Mouse (Mus musculus) retina, adult 2 months (tissue): ENCODE results near the gene Kcnj10.
A peak's percentile ranks its signal among the peaks of the same experiment; 100 is the strongest.

Source experiments
- DNase-seq: peaks from one replicate; pipeline ENCODE4 v3.0.0-alpha.2; 2012; ENCODE audit warnings: low read depth, low spot score

Gene Kcnj10

GRCm38 (mm10) chr1:172311921-172312767 is 28.9 kb upstream of the Kcnj10 start:
- peak; percentile 65 for DNase-seq

GRCm38 (mm10) chr1:172312768-172313561 is 28.0 kb upstream of the Kcnj10 start:
- DNase-seq, result no peak

- DNase-seq, result no peak
These were observed 27.2 kb upstream of the Kcnj10 start for GRCm38 (mm10) chr1:172313613-172314411.

- no peak for DNase-seq
These were observed 26.1 kb upstream of the Kcnj10 start for GRCm38 (mm10) chr1:172314911-172315310.

- DNase-seq, result no peak
These were observed 23.6 kb upstream of the Kcnj10 start for GRCm38 (mm10) chr1:172317431-172317830.

GRCm38 (mm10) chr1:172317946-172318345 is 23.1 kb upstream of the Kcnj10 start:
- DNase-seq, result no peak

GRCm38 (mm10) chr1:172318424-172319035 is 22.5 kb upstream of the Kcnj10 start:
- DNase-seq, result no peak

GRCm38 (mm10) chr1:172319346-172319745 is 21.7 kb upstream of the Kcnj10 start:
- no peak for DNase-seq

GRCm38 (mm10) chr1:172319921-172320411 is 21.0 kb upstream of the Kcnj10 start:
- no peak for DNase-seq

GRCm38 (mm10) chr1:172322725-172323124 is 18.3 kb upstream of the Kcnj10 start:
- no peak for DNase-seq

GRCm38 (mm10) chr1:172323298-172323697 is 17.7 kb upstream of the Kcnj10 start:
- DNase-seq, result no peak

GRCm38 (mm10) chr1:172323801-172324359 is 17.1 kb upstream of the Kcnj10 start:
- DNase-seq, result no peak

GRCm38 (mm10) chr1:172324725-172325124 is 16.3 kb upstream of the Kcnj10 start:
- peak; percentile 63 for DNase-seq

GRCm38 (mm10) chr1:172325680-172326535 is 15.1 kb upstream of the Kcnj10 start:
- DNase-seq, result no peak

- no peak for DNase-seq
These were observed 14.3 kb upstream of the Kcnj10 start for GRCm38 (mm10) chr1:172326684-172327083.

GRCm38 (mm10) chr1:172327206-172328001 is 13.6 kb upstream of the Kcnj10 start:
- no peak for DNase-seq

GRCm38 (mm10) chr1:172328041-172328440 is 13.0 kb upstream of the Kcnj10 start:
- no peak for DNase-seq

GRCm38 (mm10) chr1:172328461-172328860 is 12.5 kb upstream of the Kcnj10 start:
- no peak for DNase-seq

GRCm38 (mm10) chr1:172329131-172329530 is 11.9 kb upstream of the Kcnj10 start, which contains the start of gene Kcnj9:
TSS of gene Kcnj9 (minus strand) at chr1:172329318.
- DNase-seq, result peak; percentile 59
